Mouse (Mus musculus): Measurements from ENCODE around the gene Csn3. TPM values are rescaled to one million over a fixed set of nuclear protein-coding genes. Genes with fewer than 3 reads are reported as not detected.

Csn3 gene
- total RNA-seq (2021) = not detected
- long read RNA-seq, experiment 1 = 0 reads
- long read RNA-seq, experiment 2 = 0 reads

- DNase-seq (ENCODE audit: low spot score in 2 of 2) = no peak
- no peak within 1 kb of the TSS for H3K4me3 ChIP-seq
- no peak for TF ChIP-seq CTCF (conservative IDR thresholded peaks at IDR 0.05)
- H3K27ac ChIP-seq = no peak within 1 kb of the TSS
Observed at GRCm38 (mm10) chr5:87925372-87925771, at the start of gene Csn3. Csn3 (plus strand) TSS chr5:87925579.

- DNase-seq (ENCODE audit: low spot score in 2 of 2) = no peak
- TF ChIP-seq CTCF (conservative IDR thresholded peaks at IDR 0.05) = no peak
- Histone ChIP-seq H3K4me3 (no peak within 1 kb of the TSS), H3K27ac (no peak within 1 kb of the TSS)
Observed at GRCm38 (mm10) chr5:87884729-87885128, 40.6 kb upstream of the Csn3 start, which contains the start of gene Odam. Odam (plus strand) TSS chr5:87885029.

GRCm38 (mm10) chr5:87931603-87932002, 6.2 kb downstream of the Csn3 start:
- H3K27ac ChIP-seq = peak overlapping the region; percentile 18; the same call in 1 of the 2 replicates
- DNase-seq (ENCODE audit: low spot score in 2 of 2) = peak in 1 of 2 experiments; percentile 2
- H3K4me3 ChIP-seq = no peak overlapping the region
- no peak for TF ChIP-seq CTCF (conservative IDR thresholded peaks at IDR 0.05)

- Histone ChIP-seq H3K4me3 (no peak overlapping the region), H3K27ac (peak overlapping the region; percentile 32; the same call in 1 of the 2 replicates)
- no peak for DNase-seq (ENCODE audit: low spot score in 2 of 2)
- peak; percentile 79 for TF ChIP-seq CTCF (conservative IDR thresholded peaks at IDR 0.05)
Observed at GRCm38 (mm10) chr5:87940752-87941151, 15.4 kb downstream of the Csn3 start.

- no peak for DNase-seq (ENCODE audit: low spot score in 2 of 2)
- H3K4me3 ChIP-seq = no peak overlapping the region
- no peak overlapping the region for H3K27ac ChIP-seq
- TF ChIP-seq CTCF (conservative IDR thresholded peaks at IDR 0.05) = no peak
Observed at GRCm38 (mm10) chr5:87942515-87942914, 17.1 kb downstream of the Csn3 start.

GRCm38 (mm10) chr5:87951836-87952235, 26.5 kb downstream of the Csn3 start:
- Histone ChIP-seq H3K4me3 (no peak overlapping the region), H3K27ac (no peak overlapping the region)
- no peak for TF ChIP-seq CTCF (conservative IDR thresholded peaks at IDR 0.05)
- DNase-seq (ENCODE audit: low spot score in 2 of 2) = no peak

DNA sequence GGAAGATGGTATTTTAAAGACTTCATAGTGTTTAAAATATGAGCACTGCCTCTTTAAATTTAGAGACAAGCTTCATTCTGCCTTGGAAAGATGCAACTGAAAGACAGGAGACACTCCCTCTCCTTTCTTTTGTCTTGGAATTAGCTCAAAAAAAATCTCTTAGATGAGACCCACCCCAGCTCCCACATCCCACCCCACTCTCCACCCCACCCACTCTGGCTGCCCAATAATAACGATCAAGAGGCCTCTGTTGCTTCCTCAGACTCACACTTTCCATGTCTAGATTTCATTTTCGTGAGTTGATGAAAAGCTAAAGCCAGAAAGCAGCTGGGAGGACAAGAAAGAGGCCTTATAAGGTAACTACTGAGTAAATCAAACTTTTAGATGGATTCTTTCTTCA, 43.8 kb downstream of the Csn3 start, which contains the start of the genes 2310003L06Rik and Gm28434:
Gene 2310003L06Rik (plus strand): TSS at position 259 of the 400 bp plus-strand sequence.
Gene Gm28434 (plus strand): TSS at position 317 of the 400 bp plus-strand sequence.
- no peak for DNase-seq (ENCODE audit: low spot score in 2 of 2)
- H3K27ac ChIP-seq = no peak within 1 kb of the TSS
- TF ChIP-seq CTCF (conservative IDR thresholded peaks at IDR 0.05) = no peak
- H3K4me3 ChIP-seq = no peak within 1 kb of the TSS

- no peak for DNase-seq (ENCODE audit: low spot score in 2 of 2)
- H3K27ac ChIP-seq = no peak within 1 kb of the TSS
- TF ChIP-seq CTCF (conservative IDR thresholded peaks at IDR 0.05) = no peak
- no peak within 1 kb of the TSS for H3K4me3 ChIP-seq
Observed at GRCm38 (mm10) chr5:87979139-87979538, 53.8 kb downstream of the Csn3 start, which contains the start of gene Cabs1. Cabs1 (plus strand) TSS chr5:87979439.

Other genes with a start within 250 kb of the Csn3 start
- gene Csn2, start 225.9 kb upstream of the Csn3 start, total RNA-seq (2021) = not detected
- gene Csn1s2a, start 151.0 kb upstream of the Csn3 start, total RNA-seq (2021) = not detected
- gene Csn1s2b, start 117.5 kb upstream of the Csn3 start, total RNA-seq (2021) = not detected
- not detected for gene Prr27, start 99.9 kb upstream of the Csn3 start, total RNA-seq (2021)
- gene Odam, start 40.5 kb upstream of the Csn3 start, total RNA-seq (2021) = not detected
- not detected for gene 2310003L06Rik, start 43.9 kb downstream of the Csn3 start, total RNA-seq (2021)
- gene Gm28434, start 43.9 kb downstream of the Csn3 start, total RNA-seq (2021) = not detected
- gene Cabs1, start 53.9 kb downstream of the Csn3 start, total RNA-seq (2021) = not detected
- gene Smr3a, start 77.0 kb downstream of the Csn3 start, total RNA-seq (2021) = not detected
- gene Smr2, start 161.0 kb downstream of the Csn3 start, total RNA-seq (2021) = not detected
- not detected for gene Gm11116, start 186.0 kb downstream of the Csn3 start, total RNA-seq (2021)
- gene Gm11115, start 228.5 kb downstream of the Csn3 start, total RNA-seq (2021) = not detected